Mouse (Mus musculus): ENCODE data around the gene Lctl. TPM values are rescaled to one million over a fixed set of nuclear protein-coding genes. Genes with fewer than 3 reads are reported as not detected.

Gene Lctl
- total and polyA plus RNA-seq, 3 experiments = 0.54 TPM; not detected in 2

DNA sequence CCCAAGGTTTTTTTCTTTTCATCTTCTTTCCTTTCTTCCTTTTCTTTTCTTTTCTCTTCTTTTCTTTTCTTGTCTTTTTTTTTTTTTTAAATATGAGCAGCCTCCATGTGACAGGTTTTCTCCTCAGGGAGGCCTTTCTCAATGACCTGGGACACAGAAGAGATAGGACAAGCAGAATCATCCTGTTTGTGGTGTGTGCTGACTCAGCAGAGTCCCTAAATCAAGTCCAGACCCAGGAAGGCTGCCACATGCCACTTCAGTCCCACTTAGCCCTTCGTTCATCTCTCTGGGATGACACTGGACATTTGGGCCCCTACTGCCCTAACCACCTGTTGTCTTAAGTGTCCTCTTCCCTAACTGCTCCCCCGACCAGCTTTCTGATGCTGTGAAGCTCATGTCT, 40.5 kb upstream of the Lctl start:
- TF ChIP-seq MAFK (IDR thresholded peaks at IDR 0.05; ENCODE audit: borderline replicate concordance, low read depth, low read length) = peak; percentile 80
- TF ChIP-seq POLR2AphosphoS5 (IDR thresholded peaks at IDR 0.05; ENCODE audit: borderline replicate concordance, low read depth, low read length) = no peak

DNA sequence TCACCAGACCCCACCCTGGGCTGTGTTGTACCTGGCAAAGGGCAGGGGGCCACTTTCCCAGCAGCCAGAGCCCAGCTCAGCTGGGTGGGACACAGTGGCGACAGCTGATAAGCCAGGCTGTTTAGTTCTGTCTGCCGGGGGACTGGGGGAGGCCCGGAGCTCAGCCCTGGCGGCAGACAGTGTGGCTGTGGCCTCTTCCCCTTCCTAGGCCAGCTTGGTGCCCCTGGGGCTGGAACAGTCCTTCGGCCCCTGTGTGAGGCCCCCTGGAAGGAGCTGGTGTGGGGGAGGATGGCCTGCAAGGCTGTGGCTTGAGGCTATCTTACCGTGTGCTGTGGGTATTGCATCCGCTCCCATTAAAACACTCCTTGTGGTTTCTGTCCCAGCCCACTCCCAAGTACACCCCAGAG, 38.6 kb upstream of the Lctl start:
- Histone ChIP-seq H3K9me3 (replicated peaks; ENCODE audit: insufficient read depth, low read length) (no peaks in the 10 kb centered on the region), H3K79me2 (ENCODE audit: control insufficient read depth, insufficient read depth, low read length, poor library complexity) (no peaks in the 10 kb centered on the region), H3K36me3 (ENCODE audit: control insufficient read depth in 1 of 2, insufficient read depth in 2 of 2, low read length in 2 of 2) (no peaks in the 10 kb centered on the region), H3K4me3 (ENCODE audit: control insufficient read depth in 1 of 2, insufficient read depth in 1 of 2, low read depth in 2 of 2, low read length in 2 of 2) (no peak overlapping the region), H3K27me3 (ENCODE audit: control insufficient read depth in 1 of 2, insufficient read depth in 2 of 2, low read length in 2 of 2) (no peaks in the 10 kb centered on the region; a peak in 1 of 4 replicates), H3K9ac (ENCODE audit: control insufficient read depth, low read depth, low read length, poor library complexity, severe bottlenecking) (no peak overlapping the region), H3K27ac (ENCODE audit: control insufficient read depth, low read depth, low read length) (no peak overlapping the region), H3K4me1 (ENCODE audit: control insufficient read depth in 1 of 2, insufficient read depth in 2 of 2, low read length in 2 of 2) (no peaks in the 10 kb centered on the region)
- DNase-seq (ENCODE audit: low read depth, low spot score) = no peak
- TF ChIP-seq CHD2 (IDR thresholded peaks at IDR 0.05; ENCODE audit: low read length) (no peak), TAL1 (IDR thresholded peaks at IDR 0.05; ENCODE audit: low read length) (0 out of 2 replicates have a peak, but pooled peaks have one; percentile 8), POLR2A (IDR thresholded peaks at IDR 0.05; ENCODE audit: control insufficient read depth in 1 of 2, insufficient read depth in 1 of 2, low read depth in 1 of 2, low read length in 2 of 2, poor library complexity in 1 of 2) (no peak)

More for the DNA sequence above, 40.5 kb upstream of the Lctl start:
- H3K9ac ChIP-seq (ENCODE audit: control insufficient read depth, low read depth, low read length, poor library complexity, severe bottlenecking) = no peak overlapping the region
- H3K9me3 ChIP-seq (replicated peaks; ENCODE audit: insufficient read depth, low read length) = no peaks in the 10 kb centered on the region
- H3K4me3 ChIP-seq (ENCODE audit: control insufficient read depth in 1 of 2, insufficient read depth in 1 of 2, low read depth in 2 of 2, low read length in 2 of 2) = no peak overlapping the region
- no peak for DNase-seq (ENCODE audit: low read depth, low spot score)
- H3K79me2 ChIP-seq (ENCODE audit: control insufficient read depth, insufficient read depth, low read length, poor library complexity) = no peaks in the 10 kb centered on the region
- no peaks in the 10 kb centered on the region for H3K36me3 ChIP-seq (ENCODE audit: control insufficient read depth in 1 of 2, insufficient read depth in 2 of 2, low read length in 2 of 2)
- no peaks in the 10 kb centered on the region for H3K4me1 ChIP-seq (ENCODE audit: control insufficient read depth in 1 of 2, insufficient read depth in 2 of 2, low read length in 2 of 2)
- H3K27me3 ChIP-seq (ENCODE audit: control insufficient read depth in 1 of 2, insufficient read depth in 2 of 2, low read length in 2 of 2) = peaks cover 0 to 2% of the 10 kb centered on the region in 2 experiments; a peak in 1 of 4 replicates
- H3K27ac ChIP-seq (ENCODE audit: control insufficient read depth, low read depth, low read length) = no peak overlapping the region

DNA sequence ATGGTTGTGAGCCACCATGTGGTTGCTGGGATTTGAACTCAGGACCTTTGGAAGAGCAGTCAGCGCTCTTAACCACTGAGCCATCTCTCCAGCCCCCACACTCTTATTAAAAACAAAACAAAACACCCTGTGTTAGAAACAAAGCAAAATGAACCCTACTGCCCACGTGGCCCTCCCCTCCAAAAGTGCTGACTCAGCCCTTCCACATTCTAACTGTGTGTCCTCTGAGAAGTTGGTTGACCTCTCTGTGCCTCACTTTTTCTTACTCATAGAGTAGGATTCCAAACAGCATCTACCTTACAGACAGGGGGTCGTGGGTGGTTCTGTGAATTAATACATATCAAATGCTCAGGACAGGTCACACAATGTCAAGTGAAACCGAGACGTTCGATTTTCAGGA, 37.0 kb upstream of the Lctl start:
- no peaks in the 10 kb centered on the region for H3K79me2 ChIP-seq (ENCODE audit: control insufficient read depth, insufficient read depth, low read length, poor library complexity)
- no peak overlapping the region for H3K9ac ChIP-seq (ENCODE audit: control insufficient read depth, low read depth, low read length, poor library complexity, severe bottlenecking)
- peaks cover 0 to 5% of the 10 kb centered on the region in 2 experiments; a peak in 3 of 4 replicates for H3K27me3 ChIP-seq (ENCODE audit: control insufficient read depth in 1 of 2, insufficient read depth in 2 of 2, low read length in 2 of 2)
- no peak overlapping the region for H3K4me3 ChIP-seq (ENCODE audit: control insufficient read depth in 1 of 2, insufficient read depth in 1 of 2, low read depth in 2 of 2, low read length in 2 of 2)
- no peaks in the 10 kb centered on the region for H3K9me3 ChIP-seq (replicated peaks; ENCODE audit: insufficient read depth, low read length)
- TF ChIP-seq POLR2AphosphoS5 (IDR thresholded peaks at IDR 0.05; ENCODE audit: borderline replicate concordance, low read depth, low read length) (no peak), MAFK (IDR thresholded peaks at IDR 0.05; ENCODE audit: borderline replicate concordance, low read depth, low read length) (peak; percentile 93), TAL1 (IDR thresholded peaks at IDR 0.05; ENCODE audit: low read length) (no peak), MYB (IDR thresholded peaks at IDR 0.05; ENCODE audit: low read depth, low read length) (no peak), MEF2A (IDR thresholded peaks at IDR 0.05; ENCODE audit: extremely low read depth, insufficient replicate concordance, low read depth, low read length, poor library complexity, severe bottlenecking) (no peak)
- H3K36me3 ChIP-seq (ENCODE audit: control insufficient read depth in 1 of 2, insufficient read depth in 2 of 2, low read length in 2 of 2) = no peaks in the 10 kb centered on the region; a peak in 1 of 4 replicates
- H3K27ac ChIP-seq (ENCODE audit: control insufficient read depth, low read depth, low read length) = no peak overlapping the region
- DNase-seq (ENCODE audit: low read depth, low spot score) = no peak
- H3K4me1 ChIP-seq (ENCODE audit: control insufficient read depth in 1 of 2, insufficient read depth in 2 of 2, low read length in 2 of 2) = peaks cover 0 to 5% of the 10 kb centered on the region in 2 experiments; a peak in 1 of 4 replicates

DNA sequence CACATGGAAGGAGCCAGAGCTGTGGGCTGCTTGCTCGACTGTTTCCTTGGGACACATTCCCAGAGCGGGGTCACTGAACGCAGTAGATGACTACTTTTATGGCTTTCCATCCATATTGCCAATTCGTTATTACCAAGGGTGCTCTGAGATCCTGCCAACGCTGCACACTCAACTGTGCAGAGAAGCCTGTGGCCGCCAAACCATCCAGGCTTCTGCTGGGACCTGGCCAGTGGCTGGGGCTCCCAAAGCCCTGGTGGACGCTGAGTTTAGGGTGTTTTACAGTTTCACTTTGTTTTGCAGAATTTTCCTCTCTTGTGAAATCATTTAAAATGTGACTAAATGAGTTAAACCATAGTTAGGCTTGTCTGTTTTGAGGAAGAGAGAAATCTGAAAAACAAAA, 32.7 kb upstream of the Lctl start:
- H3K4me3 ChIP-seq (ENCODE audit: control insufficient read depth in 1 of 2, insufficient read depth in 1 of 2, low read depth in 2 of 2, low read length in 2 of 2) = peak overlapping the region in 1 of 2 experiments; percentile 35; a peak in 2 of 4 replicates
- H3K36me3 ChIP-seq (ENCODE audit: control insufficient read depth in 1 of 2, insufficient read depth in 2 of 2, low read length in 2 of 2) = no peaks in the 10 kb centered on the region; a peak in 1 of 4 replicates
- H3K27ac ChIP-seq (ENCODE audit: control insufficient read depth, low read depth, low read length) = no peak overlapping the region
- H3K79me2 ChIP-seq (ENCODE audit: control insufficient read depth, insufficient read depth, low read length, poor library complexity) = no peaks in the 10 kb centered on the region
- no peaks in the 10 kb centered on the region for H3K9me3 ChIP-seq (replicated peaks; ENCODE audit: insufficient read depth, low read length)
- no peak for DNase-seq (ENCODE audit: low read depth, low spot score)
- peaks cover 0 to 5% of the 10 kb centered on the region in 2 experiments; a peak in 1 of 4 replicates for H3K4me1 ChIP-seq (ENCODE audit: control insufficient read depth in 1 of 2, insufficient read depth in 2 of 2, low read length in 2 of 2)
- H3K27me3 ChIP-seq (ENCODE audit: control insufficient read depth in 1 of 2, insufficient read depth in 2 of 2, low read length in 2 of 2) = peaks cover 0 to 5% of the 10 kb centered on the region in 2 experiments; a peak in 3 of 4 replicates
- TF ChIP-seq SIN3A (IDR thresholded peaks at IDR 0.05; ENCODE audit: low read length) (no peak), RAD21 (IDR thresholded peaks at IDR 0.05; ENCODE audit: low read depth, low read length) (no peak), ELF1 (IDR thresholded peaks at IDR 0.05; ENCODE audit: low read depth, low read length) (no peak), USF1 (IDR thresholded peaks at IDR 0.05; ENCODE audit: low read depth, low read length) (no peak), TBP (IDR thresholded peaks at IDR 0.05; ENCODE audit: low read depth, low read length) (no peak), KAT2A (conservative IDR thresholded peaks at IDR 0.05; ENCODE audit: low read depth, low read length) (no peak)
- peak overlapping the region; percentile 28; the same call in 1 of the 2 replicates for H3K9ac ChIP-seq (ENCODE audit: control insufficient read depth, low read depth, low read length, poor library complexity, severe bottlenecking)
